Mouse (Mus musculus) c-Kit-negative CD71-positive TER-119-positive erythroid progenitor cells, embryonic 14.5 days (primary cell): ENCODE data around the gene Luc7l.
"Not testable (repeated sequence)": the region's sequence is repeated elsewhere in the genome, so short reads cannot be mapped to it uniquely, and the experiment has no call there.

ENCODE experiments used
- DNase-seq: peaks from one replicate; pipeline ENCODE4 v3.0.0-alpha.2; 2013; ENCODE audit warnings: low read depth, low spot score

Gene Luc7l

GRCm38 (mm10) chr17:26253399-26253798 is 703 bp downstream of the Luc7l start:
- no peak for DNase-seq

GRCm38 (mm10) chr17:26255313-26255712 is 2.6 kb downstream of the Luc7l start:
- DNase-seq = no peak

- DNase-seq = no peak
These were observed 9.1 kb downstream of the Luc7l start for GRCm38 (mm10) chr17:26261826-26262225.

- DNase-seq = no peak
These were observed 9.7 kb downstream of the Luc7l start for GRCm38 (mm10) chr17:26262384-26262783.

GRCm38 (mm10) chr17:26268851-26269250 is 16.2 kb downstream of the Luc7l start:
- no peak for DNase-seq

GRCm38 (mm10) chr17:26269577-26269976 is 16.9 kb downstream of the Luc7l start:
- DNase-seq = not testable (repeated sequence)

- DNase-seq = no peak
These were observed 19.9 kb downstream of the Luc7l start for GRCm38 (mm10) chr17:26272586-26272985.

GRCm38 (mm10) chr17:26275933-26276332 is 23.2 kb downstream of the Luc7l start:
- DNase-seq = no peak

- DNase-seq = no peak
These were observed 24.0 kb downstream of the Luc7l start for GRCm38 (mm10) chr17:26276711-26277110.

GRCm38 (mm10) chr17:26286199-26286955 is 33.7 kb downstream of the Luc7l start:
- no peak for DNase-seq

- no peak for DNase-seq
These were observed 36.8 kb downstream of the Luc7l start for GRCm38 (mm10) chr17:26289475-26289874.

- DNase-seq = not testable (repeated sequence)
These were observed 45.6 kb downstream of the Luc7l start for GRCm38 (mm10) chr17:26298318-26298717.

GRCm38 (mm10) chr17:26314291-26314690 is 61.6 kb downstream of the Luc7l start:
- DNase-seq = no peak

GRCm38 (mm10) chr17:26315474-26315873 is 62.8 kb downstream of the Luc7l start:
- DNase-seq = no peak

GRCm38 (mm10) chr17:26318441-26318840 is 65.7 kb downstream of the Luc7l start:
- DNase-seq = no peak
